Mouse (Mus musculus) limb, embryonic 14.5 days (tissue): ENCODE measurements at regions not wholly inside any gene's neighbourhood (a gene's known extent, or its start where the extent isn't known, plus 50 kb on each side); places are given as distances from the start of the nearest gene placed in this dataset.

ENCODE experiments used
- ATAC-seq: fragments of 200-750 bp; cut with Nextera tagmentation; 2 replicates; pipeline ENCODE4 v1.8.0; 2017; ENCODE audit warnings: low read depth, moderate number of reproducible peaks, moderate TSS enrichment; ENCODE audit not compliant: low FRiP score
- DNase-seq: peaks from one replicate; pipeline ENCODE4 v3.0.0-alpha.2; 2015; ENCODE audit warnings: low spot score
- H3K27ac ChIP-seq: fragments of 300-500 bp; sonication (generic); replicated peaks from 2 replicates; pipeline ENCODE4 v1.5.1; 2014; ENCODE audit warnings: low read depth, mild to moderate bottlenecking, low read length, moderate library complexity, mixed read lengths
- H3K27me3 ChIP-seq: fragments of 300-500 bp; sonication (generic); 2 replicates; pipeline ENCODE4 v1.6.1; 2014; ENCODE audit warnings: low read length, mixed read lengths; ENCODE audit not compliant: control insufficient read depth, insufficient read depth
- H3K36me3 ChIP-seq: fragments of 300-500 bp; sonication (generic); 2 replicates; pipeline ENCODE4 v1.6.1; 2014; ENCODE audit warnings: mild to moderate bottlenecking, low read length, moderate library complexity, mixed read lengths; ENCODE audit not compliant: control insufficient read depth, insufficient read depth
- H3K4me1 ChIP-seq: fragments of 300-500 bp; sonication (generic); 2 replicates; pipeline ENCODE4 v1.6.1; 2014; ENCODE audit warnings: antibody characterized with exemption, low read length, mixed read lengths; ENCODE audit not compliant: control insufficient read depth, insufficient read depth
- H3K4me2 ChIP-seq: fragments of 300-500 bp; sonication (generic); replicated peaks from 2 replicates; pipeline ENCODE4 v1.6.1; 2014; ENCODE audit warnings: low read depth, mild to moderate bottlenecking, low read length, moderate library complexity; ENCODE audit not compliant: severe bottlenecking
- H3K4me3 ChIP-seq: fragments of 300-500 bp; sonication (generic); replicated peaks from 2 replicates; pipeline ENCODE4 v1.5.1; 2014; ENCODE audit warnings: low read length
- H3K9ac ChIP-seq: fragments of 300-500 bp; sonication (generic); 2 replicates; pipeline ENCODE4 v1.6.1; 2014; ENCODE audit warnings: mild to moderate bottlenecking, low read depth, low read length, moderate library complexity; ENCODE audit not compliant: severe bottlenecking
- H3K9me3 ChIP-seq: fragments of 300-500 bp; sonication (generic); 2 replicates; pipeline ENCODE4 v1.6.1; 2016; ENCODE audit warnings: low read length; ENCODE audit not compliant: control insufficient read depth
- POLR2A ChIP-seq: fragments of 200-500 bp; IDR thresholded peaks from 2 replicates; pipeline ENCODE4 v1.8.0; 2012; ENCODE audit warnings: inconsistent platforms, mild to moderate bottlenecking, moderate library complexity, borderline replicate concordance; ENCODE audit not compliant: insufficient read depth, insufficient read length; ENCODE audit errors: extremely low read depth
- WGBS: fragments of 180-500 bp; shearing (Covaris S2); extraction: QIAGEN DNeasy Blood & Tissue Kit; methylation state at CpG from one replicate; pipeline ENCODE4 v1.1.7; 2014; 5-methylcytosine and 5-hydroxymethylcytosine counted together

DNA sequence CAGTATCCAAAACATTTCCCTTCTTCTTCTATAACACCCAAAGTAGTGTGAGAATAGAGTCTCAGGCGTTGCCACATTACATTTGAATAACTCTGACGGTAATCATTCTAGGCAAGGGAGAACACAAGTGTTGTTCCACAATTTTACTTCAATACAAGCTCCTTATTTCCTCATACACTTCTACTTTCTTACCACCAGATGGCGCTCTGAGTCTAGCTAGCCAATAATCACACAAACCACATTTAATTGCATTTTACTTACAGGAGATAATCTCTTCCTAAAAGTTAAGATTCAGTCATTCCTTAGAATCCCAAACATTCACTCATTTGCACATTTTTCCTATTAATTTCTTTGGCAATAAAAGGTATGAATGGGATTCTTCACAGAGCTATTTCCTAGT is 90.1 kb upstream of the Robo1 start:
- ATAC-seq, result no peak
- H3K27me3 ChIP-seq, result no peaks in the 10 kb centered on the region
- peaks cover 5% of the 10 kb centered on the region; the same call in 1 of the 2 replicates for H3K4me1 ChIP-seq
- peak; percentile 11 for DNase-seq
- H3K4me2 ChIP-seq, result no peak overlapping the region
- H3K36me3 ChIP-seq, result no peaks in the 10 kb centered on the region
- no peak overlapping the region for H3K4me3 ChIP-seq
- no peak for TF ChIP-seq POLR2A
- WGBS, result 9% methylated on average over 3 of the region's 3 CpGs
- no peak overlapping the region for H3K27ac ChIP-seq
- H3K9ac ChIP-seq, result no peak overlapping the region
- H3K9me3 ChIP-seq, result no peaks in the 10 kb centered on the region

GRCm38 (mm10) chr16:72221912-72222502 is 86.1 kb upstream of the Robo1 start:
- H3K9ac ChIP-seq, result no peak overlapping the region
- ATAC-seq (no peak), DNase-seq (peak; percentile 53)
- H3K27ac ChIP-seq, result no peak overlapping the region; the same call in 1 of the 2 replicates
- no peaks in the 10 kb centered on the region for H3K9me3 ChIP-seq
- H3K36me3 ChIP-seq, result no peaks in the 10 kb centered on the region
- peaks cover 7% of the 10 kb centered on the region; the same call in 1 of the 2 replicates for H3K4me1 ChIP-seq
- TF ChIP-seq POLR2A, result no peak
- no peaks in the 10 kb centered on the region for H3K27me3 ChIP-seq
- no peak overlapping the region for H3K4me3 ChIP-seq
- 36% methylated on average over 3 of the region's 3 CpGs for WGBS
- H3K4me2 ChIP-seq, result no peak overlapping the region

- 25% methylated on average over 3 of the region's 3 CpGs for WGBS
- Histone ChIP-seq H3K27ac (no peak overlapping the region), H3K27me3 (no peaks in the 10 kb centered on the region), H3K9ac (no peak overlapping the region), H3K4me1 (peaks cover 7% of the 10 kb centered on the region; the same call in 1 of the 2 replicates), H3K4me2 (no peak overlapping the region), H3K36me3 (no peaks in the 10 kb centered on the region), H3K9me3 (no peaks in the 10 kb centered on the region), H3K4me3 (no peak overlapping the region)
- DNase-seq (no peak), ATAC-seq (no peak)
- TF ChIP-seq POLR2A, result no peak
Observed at GRCm38 (mm10) chr16:72223860-72224259, 84.2 kb upstream of the Robo1 start.

GRCm38 (mm10) chr16:72225157-72225880 is 82.8 kb upstream of the Robo1 start:
- TF ChIP-seq POLR2A, result no peak
- Histone ChIP-seq H3K27ac (no peak overlapping the region), H3K4me2 (no peak overlapping the region), H3K4me3 (no peak overlapping the region), H3K4me1 (peaks cover 7% of the 10 kb centered on the region; the same call in 1 of the 2 replicates), H3K9ac (no peak overlapping the region), H3K27me3 (no peaks in the 10 kb centered on the region), H3K9me3 (no peaks in the 10 kb centered on the region), H3K36me3 (no peaks in the 10 kb centered on the region)
- DNase-seq (no peak), ATAC-seq (no peak)
- WGBS, result 48% methylated on average over 4 of the region's 4 CpGs

- Histone ChIP-seq H3K9me3 (no peaks in the 10 kb centered on the region), H3K9ac (no peak overlapping the region), H3K36me3 (no peaks in the 10 kb centered on the region), H3K4me1 (no peaks in the 10 kb centered on the region), H3K27ac (no peak overlapping the region), H3K4me3 (no peak overlapping the region), H3K27me3 (no peaks in the 10 kb centered on the region), H3K4me2 (no peak overlapping the region)
- DNase-seq (no peak), ATAC-seq (no peak)
- 48% methylated on average over 1 of the region's 1 CpGs for WGBS
- TF ChIP-seq POLR2A, result no peak
Observed at GRCm38 (mm10) chr16:72234366-72234765, 73.7 kb upstream of the Robo1 start.
